Mouse (Mus musculus) lung, embryonic 14.5 days (tissue): ENCODE results near the gene Prg3. TPM values are rescaled to one million over a fixed set of nuclear protein-coding genes. Genes with fewer than 3 reads are reported as not detected.
A peak's percentile ranks its signal among the peaks of the same experiment; 100 is the strongest.

Source experiments
- ATAC-seq: fragments of 200-750 bp; cut with Nextera tagmentation; 2 replicates; pipeline ENCODE4 v1.8.0; 2017; ENCODE audit warnings: mild to moderate bottlenecking, moderate TSS enrichment, moderate library complexity; ENCODE audit not compliant: insufficient read depth
- DNase-seq: peaks from one replicate; pipeline ENCODE4 v3.0.0-alpha.2; 2015
- H3K27ac ChIP-seq: fragments of 300-500 bp; sonication (generic); 2 replicates; pipeline ENCODE4 v1.5.1; 2014; ENCODE audit warnings: low read depth, mild to moderate bottlenecking, moderate library complexity
- H3K27me3 ChIP-seq: fragments of 300-500 bp; sonication (generic); 2 replicates; pipeline ENCODE4 v1.6.1; 2014; ENCODE audit warnings: low read length, control low read depth; ENCODE audit not compliant: insufficient read depth
- H3K36me3 ChIP-seq: fragments of 300-500 bp; sonication (generic); 2 replicates; pipeline ENCODE4 v1.6.1; 2014; ENCODE audit warnings: control low read depth; ENCODE audit not compliant: insufficient read depth
- H3K4me1 ChIP-seq: fragments of 300-500 bp; sonication (generic); 2 replicates; pipeline ENCODE4 v1.6.1; 2014; ENCODE audit warnings: antibody characterized with exemption, control low read depth; ENCODE audit not compliant: insufficient read depth
- H3K4me2 ChIP-seq: fragments of 300-500 bp; sonication (generic); 2 replicates; pipeline ENCODE4 v1.6.1; 2014; ENCODE audit warnings: mild to moderate bottlenecking
- H3K4me3 ChIP-seq: fragments of 300-500 bp; sonication (generic); 2 replicates; pipeline ENCODE4 v1.5.1; 2014; ENCODE audit warnings: low read depth, low read length
- H3K9ac ChIP-seq: fragments of 300-500 bp; sonication (generic); 2 replicates; pipeline ENCODE4 v1.6.1; 2014
- H3K9me3 ChIP-seq: fragments of 300-500 bp; sonication (generic); 2 replicates; pipeline ENCODE4 v1.6.1; 2016; ENCODE audit warnings: low read depth, low read length, control low read depth
- CTCF ChIP-seq: IDR thresholded peaks from 2 replicates; pipeline ENCODE4 v1.5.1; 2016; ENCODE audit warnings: antibody characterized with exemption, low read depth
- WGBS: fragments of 180-500 bp; shearing (Covaris S2); extraction: QIAGEN DNeasy Blood & Tissue Kit; methylation state at CpG from one replicate; pipeline ENCODE4 v1.1.7; 2014; 5-methylcytosine and 5-hydroxymethylcytosine counted together
- polyA plus RNA-seq: library from polyadenylated mRNA; unstranded; fragments of >200 nt; fragmentation: Nextera tagmentation; extraction: Ambion mirVana; gene quantifications from 2 replicates; pipeline ENCODE4 v1.2.1, GENCODE M21; 2014

Gene Prg3
- polyA plus RNA-seq, 1 experiment from 2014 or later = not detected

GRCm38 (mm10) chr2:84948252-84948651 lies 39.8 kb upstream of the Prg3 start:
- WGBS = 90% methylated on average over 7 of the region's 7 CpGs
- Histone ChIP-seq H3K9ac (no peak overlapping the region), H3K4me3 (no peak overlapping the region), H3K36me3 (peaks cover 88% of the 10 kb centered on the region), H3K4me1 (no peaks in the 10 kb centered on the region), H3K27me3 (no peaks in the 10 kb centered on the region), H3K27ac (no peak overlapping the region), H3K9me3 (no peaks in the 10 kb centered on the region), H3K4me2 (no peak overlapping the region)
- ATAC-seq (no peak), DNase-seq (no peak)
- no peak for TF ChIP-seq CTCF

DNA sequence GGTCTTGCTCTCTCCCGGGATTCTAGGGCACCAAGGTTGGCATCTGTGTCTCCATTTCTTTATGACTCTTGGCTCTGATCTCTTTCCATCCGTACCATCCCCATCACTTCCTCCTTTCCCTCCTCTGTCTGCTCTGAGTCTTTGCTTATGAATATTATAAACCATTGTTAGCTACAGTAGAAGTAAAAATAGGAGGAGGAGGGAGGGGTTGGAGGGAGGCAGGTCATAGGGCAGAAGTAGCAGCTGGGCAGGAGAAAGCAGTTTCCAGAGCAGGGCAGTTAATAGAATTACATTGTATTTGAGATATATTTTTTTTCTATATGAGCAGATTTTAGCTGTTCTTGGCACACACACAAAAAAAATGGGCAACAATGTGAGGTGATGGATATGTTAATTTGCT lies 39.3 kb upstream of the Prg3 start:
- H3K36me3 ChIP-seq = peaks cover 93% of the 10 kb centered on the region
- WGBS = 83% methylated on average over 2 of the region's 2 CpGs

DNA sequence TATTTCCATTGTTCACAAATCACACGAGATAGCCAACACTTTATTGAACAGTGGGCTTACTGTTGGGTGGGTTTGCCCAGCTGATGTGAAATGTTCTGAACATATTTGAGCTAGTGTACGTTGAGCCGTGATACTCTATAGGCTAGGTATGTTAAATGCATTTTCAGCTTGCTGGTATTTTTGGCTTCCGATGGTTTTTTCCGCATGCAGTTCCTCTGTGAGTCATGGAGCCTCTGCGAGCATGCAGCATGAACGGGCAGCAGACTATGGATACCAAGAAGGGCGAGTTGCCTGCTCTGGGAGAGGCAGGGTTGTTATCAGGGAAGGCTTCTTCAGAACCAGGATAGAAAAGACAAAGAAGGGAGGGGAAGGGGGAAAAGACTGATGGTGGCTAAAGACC lies 37.0 kb upstream of the Prg3 start:
- Histone ChIP-seq H3K4me2 (no peak overlapping the region), H3K4me3 (no peak overlapping the region), H3K9me3 (no peaks in the 10 kb centered on the region), H3K4me1 (no peaks in the 10 kb centered on the region), H3K27me3 (no peaks in the 10 kb centered on the region), H3K36me3 (peaks cover 95% of the 10 kb centered on the region), H3K9ac (no peak overlapping the region), H3K27ac (no peak overlapping the region)
- ATAC-seq = no peak
- no peak for DNase-seq
- TF ChIP-seq CTCF = no peak
- 88% methylated on average over 8 of the region's 8 CpGs for WGBS

More for the DNA sequence above, 39.3 kb upstream of the Prg3 start:
- Histone ChIP-seq H3K27ac (no peak overlapping the region), H3K4me3 (no peak overlapping the region), H3K9ac (no peak overlapping the region), H3K4me1 (no peaks in the 10 kb centered on the region), H3K9me3 (no peaks in the 10 kb centered on the region), H3K4me2 (no peak overlapping the region), H3K27me3 (no peaks in the 10 kb centered on the region)
- DNase-seq = no peak
- no peak for ATAC-seq
- no peak for TF ChIP-seq CTCF

GRCm38 (mm10) chr2:84952251-84952650 lies 35.8 kb upstream of the Prg3 start:
- Histone ChIP-seq H3K27me3 (no peaks in the 10 kb centered on the region), H3K4me1 (no peaks in the 10 kb centered on the region), H3K27ac (no peak overlapping the region), H3K4me2 (no peak overlapping the region), H3K36me3 (peaks cover 95% of the 10 kb centered on the region), H3K9me3 (no peaks in the 10 kb centered on the region), H3K4me3 (no peak overlapping the region), H3K9ac (no peak overlapping the region)
- WGBS = 72% methylated on average over 1 of the region's 1 CpGs
- TF ChIP-seq CTCF = no peak
- ATAC-seq (no peak), DNase-seq (no peak)

DNA sequence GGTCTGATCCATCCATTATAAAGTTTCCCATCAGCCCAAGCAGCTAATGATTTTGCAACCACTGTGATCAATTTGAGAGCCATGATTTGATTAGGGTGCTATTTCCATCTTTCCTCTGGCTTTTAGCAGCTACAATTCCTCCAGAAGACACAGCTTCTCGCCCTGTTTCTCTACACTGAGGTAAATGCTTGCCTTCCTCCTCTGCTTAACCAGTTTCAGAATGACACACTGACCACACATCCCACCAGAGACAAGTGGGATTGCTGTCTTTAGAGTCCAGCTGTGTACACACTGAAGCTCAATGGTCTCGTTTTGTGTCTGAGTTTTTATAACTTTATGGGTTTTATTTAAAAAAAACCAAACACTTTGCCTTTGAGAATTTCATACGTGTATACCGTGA lies 35.3 kb upstream of the Prg3 start:
- no peaks in the 10 kb centered on the region for H3K4me1 ChIP-seq
- no peak overlapping the region for H3K9ac ChIP-seq
- DNase-seq (no peak), ATAC-seq (no peak)
- no peak for TF ChIP-seq CTCF
- H3K36me3 ChIP-seq = peaks cover 95% of the 10 kb centered on the region
- no peak overlapping the region for H3K4me3 ChIP-seq
- no peak overlapping the region for H3K27ac ChIP-seq
- no peaks in the 10 kb centered on the region for H3K27me3 ChIP-seq
- no peak overlapping the region for H3K4me2 ChIP-seq
- H3K9me3 ChIP-seq = no peaks in the 10 kb centered on the region
- WGBS = 70% methylated on average over 4 of the region's 4 CpGs

- ATAC-seq = no peak
- H3K4me1 ChIP-seq = no peaks in the 10 kb centered on the region
- H3K9me3 ChIP-seq = no peaks in the 10 kb centered on the region
- 89% methylated on average over 9 of the region's 9 CpGs for WGBS
- DNase-seq = no peak
- H3K27me3 ChIP-seq = no peaks in the 10 kb centered on the region
- no peak overlapping the region for H3K9ac ChIP-seq
- no peak overlapping the region for H3K4me2 ChIP-seq
- H3K36me3 ChIP-seq = peaks cover 80% of the 10 kb centered on the region
- H3K4me3 ChIP-seq = no peak overlapping the region
- TF ChIP-seq CTCF = no peak
- H3K27ac ChIP-seq = no peak overlapping the region
Observed at GRCm38 (mm10) chr2:84955435-84955834, 32.6 kb upstream of the Prg3 start.

DNA sequence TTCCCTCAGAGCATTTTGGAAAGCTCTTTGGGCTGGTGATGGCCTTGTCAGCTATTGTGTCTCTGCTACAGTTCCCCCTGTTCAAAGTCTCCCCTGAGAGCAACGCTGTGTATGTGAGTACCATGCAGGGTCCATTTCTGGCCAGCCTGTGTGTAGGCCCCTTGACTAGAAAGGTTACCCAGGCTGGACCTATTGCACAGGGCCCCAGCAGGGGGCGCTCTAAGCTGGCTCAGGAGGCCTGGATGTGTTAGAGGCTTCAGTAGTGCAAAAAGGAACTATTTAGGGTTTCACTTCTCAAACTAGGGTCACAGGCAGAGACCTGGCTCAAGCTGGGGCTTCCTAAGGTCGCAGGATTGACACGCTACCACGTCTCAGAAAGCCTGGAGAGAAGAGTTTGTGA lies 31.7 kb upstream of the Prg3 start:
- peaks cover 71% of the 10 kb centered on the region for H3K36me3 ChIP-seq
- WGBS = 55% methylated on average over 5 of the region's 5 CpGs
- peak; percentile 58 for ATAC-seq

More for the DNA sequence above, 31.7 kb upstream of the Prg3 start:
- Histone ChIP-seq H3K4me2 (no peak overlapping the region), H3K27me3 (no peaks in the 10 kb centered on the region), H3K27ac (no peak overlapping the region), H3K9ac (no peak overlapping the region), H3K4me3 (no peak overlapping the region), H3K9me3 (no peaks in the 10 kb centered on the region), H3K4me1 (no peaks in the 10 kb centered on the region)
- TF ChIP-seq CTCF = peak; percentile 78
- peak; percentile 75 for DNase-seq
